Mouse (Mus musculus) midbrain, embryonic 16.5 days (tissue): Measurements from ENCODE around the gene Ntrk2. TPM values are rescaled to one million over a fixed set of nuclear protein-coding genes. Genes with fewer than 3 reads are reported as not detected.
A peak's percentile ranks its signal among the peaks of the same experiment; 100 is the strongest.
"Not testable (repeated sequence)": the region's sequence is repeated elsewhere in the genome, so short reads cannot be mapped to it uniquely, and the experiment has no call there.

Experiments used
- ATAC-seq: fragments of 200-750 bp; cut with Nextera tagmentation; 2 replicates; pipeline ENCODE4 v1.8.0; 2017; ENCODE audit warnings: moderate TSS enrichment
- H3K27ac ChIP-seq: fragments of 300-500 bp; sonication (generic); 2 replicates; pipeline ENCODE4 v1.5.1; 2014; ENCODE audit warnings: mild to moderate bottlenecking, low read length, mixed read lengths
- H3K27me3 ChIP-seq: fragments of 300-500 bp; sonication (generic); 2 replicates; pipeline ENCODE4 v1.6.1; 2014; ENCODE audit warnings: low read depth, low read length, mixed read lengths; ENCODE audit not compliant: control insufficient read depth, insufficient read depth
- H3K36me3 ChIP-seq: fragments of 300-500 bp; sonication (generic); 2 replicates; pipeline ENCODE4 v1.6.1; 2014; ENCODE audit warnings: mild to moderate bottlenecking, low read length, moderate library complexity, mixed read lengths; ENCODE audit not compliant: control insufficient read depth, insufficient read depth
- H3K4me1 ChIP-seq: fragments of 300-500 bp; sonication (generic); 2 replicates; pipeline ENCODE4 v1.6.1; 2014; ENCODE audit warnings: mild to moderate bottlenecking, low read length, mixed read lengths; ENCODE audit not compliant: control insufficient read depth, insufficient read depth
- H3K4me2 ChIP-seq: fragments of 300-500 bp; sonication (generic); 2 replicates; pipeline ENCODE4 v1.6.1; 2014; ENCODE audit warnings: mild to moderate bottlenecking, low read length, mixed read lengths
- H3K4me3 ChIP-seq: fragments of 300-500 bp; sonication (generic); 2 replicates; pipeline ENCODE4 v1.5.1; 2014; ENCODE audit warnings: low read depth, mild to moderate bottlenecking, low read length, moderate library complexity, mixed read lengths
- H3K9ac ChIP-seq: fragments of 300-500 bp; sonication (generic); 2 replicates; pipeline ENCODE4 v1.6.1; 2014; ENCODE audit warnings: low read depth, low read length, mixed read lengths
- H3K9me3 ChIP-seq: fragments of 300-500 bp; sonication (generic); replicated peaks from 2 replicates; pipeline ENCODE4 v1.6.1; 2014; ENCODE audit warnings: mild to moderate bottlenecking, low read length, mixed read lengths; ENCODE audit not compliant: control insufficient read depth, poor library complexity, severe bottlenecking
- WGBS: fragments of 180-500 bp; shearing (Covaris S2); extraction: QIAGEN DNeasy Blood & Tissue Kit; methylation state at CpG from one replicate; pipeline ENCODE4 v1.1.7; 2014; 5-methylcytosine and 5-hydroxymethylcytosine counted together
- polyA plus RNA-seq: library from polyadenylated mRNA; unstranded; fragments of >200 nt; fragmentation: Nextera tagmentation; extraction: Ambion mirVana; gene quantifications from 2 replicates; pipeline ENCODE4 v1.2.1, GENCODE M21; 2015

Gene Ntrk2
- polyA plus RNA-seq, 1 experiment from 2014 or later, result 137 TPM

DNA sequence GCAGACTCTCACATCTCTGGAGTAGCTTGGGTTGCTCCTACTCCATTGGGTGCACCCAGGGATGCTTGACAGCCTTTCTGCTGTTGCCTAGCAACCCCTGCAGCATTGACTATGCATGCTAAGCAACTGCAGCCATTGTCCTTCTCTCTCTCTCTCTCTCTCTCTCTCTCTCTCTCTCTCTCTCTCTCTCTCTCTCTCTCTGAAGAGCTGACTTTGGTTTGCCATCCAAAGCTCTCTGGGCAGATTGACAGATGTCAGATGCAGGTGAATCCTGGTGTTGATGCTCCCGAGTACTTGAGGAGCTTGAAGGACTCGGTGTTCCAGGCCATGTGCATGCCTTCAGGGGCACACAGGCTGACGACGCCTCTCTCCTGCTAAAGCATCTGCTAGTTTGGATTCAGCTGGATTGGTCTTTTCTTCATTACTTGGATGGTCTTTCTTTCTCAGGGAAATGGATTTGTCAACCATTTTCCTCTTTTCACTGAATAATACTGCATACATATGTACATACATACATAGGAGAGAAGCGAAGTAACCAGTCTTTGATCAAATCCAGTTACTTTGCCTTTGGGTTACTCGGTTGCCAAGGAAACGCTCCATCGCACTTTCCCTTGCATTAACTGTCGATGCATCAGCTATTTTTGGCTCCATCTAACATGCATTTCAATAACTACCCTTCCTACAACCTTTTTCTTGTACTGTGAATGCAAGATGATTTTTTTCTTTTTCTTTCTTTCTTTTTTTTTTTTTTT is 234.8 kb downstream of the Ntrk2 start:
- peak overlapping the region; percentile 31; the same call in 1 of the 2 replicates for H3K9ac ChIP-seq
- H3K4me1 ChIP-seq, result peaks cover 36% of the 10 kb centered on the region
- peak; percentile 99 for ATAC-seq
- H3K9me3 ChIP-seq, result no peaks in the 10 kb centered on the region
- H3K27me3 ChIP-seq, result no peaks in the 10 kb centered on the region
- 12% methylated on average over 9 of the region's 9 CpGs for WGBS
- H3K4me2 ChIP-seq, result peak overlapping the region; percentile 41
- H3K27ac ChIP-seq, result peak overlapping the region; percentile 96
- H3K4me3 ChIP-seq, result no peak overlapping the region
- H3K36me3 ChIP-seq, result no peaks in the 10 kb centered on the region

DNA sequence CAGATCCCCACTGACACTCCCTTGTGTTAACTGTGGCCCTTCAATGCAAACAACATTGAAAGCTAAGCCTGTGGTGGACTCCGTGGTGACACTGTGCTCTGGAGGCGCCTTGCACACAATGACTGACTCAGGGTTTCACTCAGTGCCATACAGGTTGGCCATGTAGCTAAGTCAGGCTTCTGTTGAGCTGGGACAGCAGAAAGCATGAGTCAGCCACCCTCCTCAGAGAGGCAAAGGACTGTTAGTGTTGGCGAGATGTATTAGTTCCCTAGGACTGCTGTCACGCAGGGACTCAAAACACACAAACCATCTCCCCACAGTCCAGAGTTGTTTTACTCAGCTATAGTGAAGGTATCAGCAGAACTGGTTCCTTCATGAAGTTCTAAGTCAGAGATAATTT is 245.8 kb downstream of the Ntrk2 start:
- Histone ChIP-seq H3K4me1 (no peaks in the 10 kb centered on the region), H3K4me2 (no peak overlapping the region), H3K9me3 (no peaks in the 10 kb centered on the region), H3K27ac (0 out of 2 replicates have a peak overlapping the region, but pooled peaks have one; percentile 10), H3K9ac (no peak overlapping the region), H3K4me3 (no peak overlapping the region), H3K36me3 (no peaks in the 10 kb centered on the region), H3K27me3 (no peaks in the 10 kb centered on the region)
- no peak for ATAC-seq
- WGBS, result 83% methylated on average over 4 of the region's 4 CpGs

DNA sequence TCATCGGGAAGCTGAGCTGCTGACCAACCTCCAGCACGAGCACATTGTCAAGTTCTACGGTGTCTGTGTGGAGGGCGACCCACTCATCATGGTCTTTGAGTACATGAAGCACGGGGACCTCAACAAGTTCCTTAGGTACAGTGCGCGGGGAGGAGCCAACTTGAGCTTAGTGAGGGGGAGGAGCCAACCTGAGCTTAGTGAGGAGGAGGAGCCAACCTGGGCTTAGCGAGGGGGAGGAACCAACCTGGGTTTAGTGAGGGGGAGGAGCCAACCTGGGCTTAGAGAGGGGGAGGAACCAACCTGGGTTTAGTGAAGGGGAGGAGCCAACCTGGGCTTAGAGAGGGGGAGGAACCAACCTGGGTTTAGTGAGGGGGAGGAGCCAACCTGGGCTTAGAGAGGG is 248.0 kb downstream of the Ntrk2 start:
- not testable (repeated sequence) for H3K9ac ChIP-seq, H3K4me2 ChIP-seq, H3K27ac ChIP-seq, H3K36me3 ChIP-seq, H3K27me3 ChIP-seq, H3K9me3 ChIP-seq, ATAC-seq, H3K4me1 ChIP-seq, H3K4me3 ChIP-seq
- 91% methylated on average over 8 of the region's 8 CpGs for WGBS

DNA sequence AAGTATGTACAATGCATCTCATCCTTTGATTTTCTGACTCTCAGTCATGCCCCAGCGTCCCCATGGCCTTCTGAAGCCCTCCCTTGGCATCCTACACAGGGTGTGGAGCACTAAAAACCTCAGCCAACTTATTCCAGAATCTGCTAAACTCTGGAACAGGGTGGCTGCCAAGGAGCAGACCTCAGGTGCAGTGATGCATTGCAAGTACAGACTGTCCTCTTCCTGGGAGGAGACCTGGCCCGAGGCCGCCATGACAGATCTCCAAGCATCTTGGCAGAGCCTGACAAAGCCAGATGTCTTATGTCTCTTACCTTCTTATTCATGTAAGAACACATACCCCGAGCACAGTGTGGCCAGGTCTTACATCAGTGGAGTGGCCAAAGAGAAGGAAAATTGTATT is 250.5 kb downstream of the Ntrk2 start:
- no peaks in the 10 kb centered on the region for H3K4me1 ChIP-seq

DNA sequence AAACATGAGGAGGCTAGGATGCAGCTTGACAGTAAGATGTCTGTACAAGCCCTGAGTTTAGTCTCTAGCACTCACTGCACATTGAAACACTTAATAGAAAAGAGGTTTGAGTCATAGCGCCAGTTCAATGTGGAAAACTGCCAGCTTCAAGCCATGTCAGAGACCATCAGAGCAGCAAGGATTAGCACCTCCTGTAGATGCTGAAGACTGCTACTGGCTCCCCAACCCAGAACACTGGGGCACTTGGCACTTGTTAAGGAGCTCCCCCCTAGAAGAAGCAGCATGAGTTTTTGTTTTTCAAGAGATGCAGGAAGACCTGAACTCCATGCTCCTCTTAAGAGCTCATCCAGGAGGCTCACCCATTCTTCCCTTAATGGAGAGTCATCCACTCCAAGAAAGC is 251.5 kb downstream of the Ntrk2 start:
- ATAC-seq, result no peak
- no peaks in the 10 kb centered on the region for H3K4me1 ChIP-seq
- 79% methylated on average over 1 of the region's 1 CpGs for WGBS
- H3K27me3 ChIP-seq, result no peaks in the 10 kb centered on the region
- H3K9ac ChIP-seq, result no peak overlapping the region
- no peaks in the 10 kb centered on the region for H3K9me3 ChIP-seq
- no peaks in the 10 kb centered on the region for H3K36me3 ChIP-seq
- H3K27ac ChIP-seq, result no peak overlapping the region
- no peak overlapping the region for H3K4me3 ChIP-seq
- H3K4me2 ChIP-seq, result no peak overlapping the region

More for the DNA sequence above, 250.5 kb downstream of the Ntrk2 start:
- no peak for ATAC-seq
- no peaks in the 10 kb centered on the region for H3K9me3 ChIP-seq
- H3K36me3 ChIP-seq, result no peaks in the 10 kb centered on the region
- no peaks in the 10 kb centered on the region for H3K27me3 ChIP-seq
- H3K9ac ChIP-seq, result no peak overlapping the region
- H3K4me3 ChIP-seq, result no peak overlapping the region
- H3K4me2 ChIP-seq, result no peak overlapping the region
- WGBS, result 84% methylated on average over 4 of the region's 4 CpGs
- H3K27ac ChIP-seq, result no peak overlapping the region

DNA sequence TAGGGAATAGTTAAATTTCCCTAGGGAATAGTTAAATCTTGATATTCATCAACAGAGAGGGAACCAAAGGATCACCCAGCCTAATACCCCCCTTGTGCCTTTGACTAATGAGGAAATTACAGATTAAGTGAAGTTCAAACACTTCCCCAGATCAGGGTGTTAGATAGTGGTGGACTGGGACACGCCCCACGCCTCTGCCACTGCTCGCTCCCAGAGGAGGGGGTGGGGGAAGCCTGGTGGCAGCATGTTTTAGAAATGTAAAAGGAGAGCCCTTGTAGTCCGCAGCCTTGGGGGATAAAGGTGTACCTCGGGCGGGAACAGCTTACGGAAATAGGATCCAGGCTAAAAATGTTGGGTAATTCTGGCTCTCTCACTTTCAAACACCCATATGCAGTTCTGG is 252.7 kb downstream of the Ntrk2 start:
- H3K27me3 ChIP-seq, result no peaks in the 10 kb centered on the region
- no peak overlapping the region for H3K9ac ChIP-seq
- H3K4me2 ChIP-seq, result no peak overlapping the region
- no peak overlapping the region for H3K4me3 ChIP-seq
- H3K27ac ChIP-seq, result no peak overlapping the region
- ATAC-seq, result no peak
- no peaks in the 10 kb centered on the region for H3K9me3 ChIP-seq
- no peaks in the 10 kb centered on the region for H3K4me1 ChIP-seq
- WGBS, result 43% methylated on average over 7 of the region's 7 CpGs
- no peaks in the 10 kb centered on the region for H3K36me3 ChIP-seq

DNA sequence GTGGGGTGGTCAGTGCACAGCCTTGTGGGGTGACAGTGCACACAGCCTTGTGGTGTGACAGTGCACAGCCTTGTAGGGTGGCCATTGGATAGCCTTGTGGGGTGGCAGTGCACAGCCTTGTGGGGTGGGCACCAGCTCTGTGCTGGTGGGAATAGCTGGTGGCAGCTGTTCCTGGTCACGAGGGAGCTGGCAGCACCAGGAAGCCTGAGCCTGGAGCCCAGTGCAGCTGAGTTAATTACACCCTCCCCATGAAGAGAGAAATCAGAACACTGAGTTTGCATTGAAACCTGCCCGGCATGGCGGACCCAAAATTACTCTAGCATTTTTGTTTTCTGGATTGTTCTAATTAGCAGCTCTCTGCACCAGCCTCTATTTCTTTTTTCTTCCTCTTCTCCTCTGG is 259.3 kb downstream of the Ntrk2 start:
- 67% methylated on average over 3 of the region's 3 CpGs for WGBS
- H3K4me3 ChIP-seq, result no peak overlapping the region
- H3K4me1 ChIP-seq, result no peaks in the 10 kb centered on the region
- no peaks in the 10 kb centered on the region for H3K36me3 ChIP-seq
- ATAC-seq, result no peak
- no peak overlapping the region for H3K4me2 ChIP-seq
- no peaks in the 10 kb centered on the region for H3K27me3 ChIP-seq
- H3K9ac ChIP-seq, result no peak overlapping the region
- H3K27ac ChIP-seq, result no peak overlapping the region
- no peaks in the 10 kb centered on the region for H3K9me3 ChIP-seq

DNA sequence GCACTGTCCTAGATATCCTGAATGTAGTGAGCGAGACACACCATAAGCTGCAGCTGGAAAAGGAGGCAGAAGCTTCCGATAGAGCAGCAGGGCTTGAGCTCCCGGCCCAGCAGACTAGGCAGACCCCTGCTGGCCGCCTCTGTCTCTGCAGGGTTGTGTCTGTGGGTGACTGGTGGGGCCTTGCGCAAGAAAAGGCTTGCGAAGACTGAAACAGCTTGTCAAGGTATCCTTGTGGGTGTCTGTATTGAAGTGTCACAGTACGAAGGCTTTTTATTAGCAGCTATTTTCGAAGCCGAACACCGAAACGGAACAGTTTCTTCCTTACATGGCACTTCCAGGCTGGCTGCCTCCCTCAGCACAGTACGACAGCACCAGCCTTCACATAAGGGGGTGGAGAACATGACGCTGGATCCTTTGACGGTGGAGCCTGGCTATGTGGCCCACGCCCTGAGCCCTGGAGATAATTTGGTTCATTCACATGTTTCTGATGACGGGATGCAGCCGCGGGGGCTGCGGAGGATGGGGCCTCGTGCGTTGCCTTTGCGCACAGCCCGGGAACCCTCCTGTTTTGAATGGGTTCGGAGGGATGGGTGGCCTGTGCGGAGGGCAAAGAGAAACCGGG is 267.4 kb downstream of the Ntrk2 start:
- H3K9me3 ChIP-seq, result no peaks in the 10 kb centered on the region
- peak overlapping the region; percentile 45 for H3K9ac ChIP-seq
- H3K4me1 ChIP-seq, result peaks cover 10% of the 10 kb centered on the region
- ATAC-seq, result peak; percentile 92
- 21% methylated on average over 26 of the region's 26 CpGs for WGBS
- peak overlapping the region; percentile 62 for H3K27ac ChIP-seq
- no peak overlapping the region for H3K4me2 ChIP-seq
- H3K4me3 ChIP-seq, result no peak overlapping the region
- no peaks in the 10 kb centered on the region for H3K36me3 ChIP-seq
- no peaks in the 10 kb centered on the region for H3K27me3 ChIP-seq

DNA sequence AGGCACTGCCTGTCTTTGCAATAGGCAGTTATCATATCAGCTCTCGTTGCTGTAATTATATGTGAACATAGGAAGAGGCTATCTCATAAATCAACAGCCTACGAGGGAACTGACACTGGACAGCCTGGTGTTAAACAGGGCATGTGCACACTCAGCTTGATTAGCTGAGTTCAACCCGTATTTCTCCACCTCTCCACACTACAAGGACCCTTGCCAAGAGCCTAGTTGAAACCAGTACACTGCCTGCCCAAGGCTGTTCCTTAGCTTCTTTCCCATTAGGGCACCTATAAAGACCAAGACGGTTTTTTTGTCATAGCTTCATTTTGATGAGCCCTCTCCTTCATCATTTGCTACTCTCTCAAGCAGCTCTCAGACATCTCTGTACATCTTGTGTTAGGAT is 270.1 kb downstream of the Ntrk2 start:
- H3K27me3 ChIP-seq, result no peaks in the 10 kb centered on the region
- H3K36me3 ChIP-seq, result no peaks in the 10 kb centered on the region
- no peak for ATAC-seq
- WGBS, result 66% methylated on average over 4 of the region's 4 CpGs
- H3K27ac ChIP-seq, result no peak overlapping the region
- H3K9me3 ChIP-seq, result no peaks in the 10 kb centered on the region
- H3K9ac ChIP-seq, result no peak overlapping the region
- H3K4me1 ChIP-seq, result peaks cover 19% of the 10 kb centered on the region
- H3K4me3 ChIP-seq, result no peak overlapping the region
- no peak overlapping the region for H3K4me2 ChIP-seq
